Mouse (Mus musculus) limb, embryonic 14.5 days (tissue): Measurements from ENCODE around the gene Zfp352. TPM values are rescaled to one million over a fixed set of nuclear protein-coding genes. Genes with fewer than 3 reads are reported as not detected.
"Not testable (repeated sequence)": the region's sequence is repeated elsewhere in the genome, so short reads cannot be mapped to it uniquely, and the experiment has no call there.

ENCODE experiments used
- ATAC-seq: fragments of 200-750 bp; cut with Nextera tagmentation; 2 replicates; pipeline ENCODE4 v1.8.0; 2017; ENCODE audit warnings: low read depth, moderate number of reproducible peaks, moderate TSS enrichment; ENCODE audit not compliant: low FRiP score
- DNase-seq: peaks from one replicate; pipeline ENCODE4 v3.0.0-alpha.2; 2015; ENCODE audit warnings: low spot score
- H3K27ac ChIP-seq: fragments of 300-500 bp; sonication (generic); replicated peaks from 2 replicates; pipeline ENCODE4 v1.5.1; 2014; ENCODE audit warnings: low read depth, mild to moderate bottlenecking, low read length, moderate library complexity, mixed read lengths
- H3K27me3 ChIP-seq: fragments of 300-500 bp; sonication (generic); 2 replicates; pipeline ENCODE4 v1.6.1; 2014; ENCODE audit warnings: low read length, mixed read lengths; ENCODE audit not compliant: control insufficient read depth, insufficient read depth
- H3K36me3 ChIP-seq: fragments of 300-500 bp; sonication (generic); 2 replicates; pipeline ENCODE4 v1.6.1; 2014; ENCODE audit warnings: mild to moderate bottlenecking, low read length, moderate library complexity, mixed read lengths; ENCODE audit not compliant: control insufficient read depth, insufficient read depth
- H3K4me1 ChIP-seq: fragments of 300-500 bp; sonication (generic); 2 replicates; pipeline ENCODE4 v1.6.1; 2014; ENCODE audit warnings: antibody characterized with exemption, low read length, mixed read lengths; ENCODE audit not compliant: control insufficient read depth, insufficient read depth
- H3K4me2 ChIP-seq: fragments of 300-500 bp; sonication (generic); replicated peaks from 2 replicates; pipeline ENCODE4 v1.6.1; 2014; ENCODE audit warnings: low read depth, mild to moderate bottlenecking, low read length, moderate library complexity; ENCODE audit not compliant: severe bottlenecking
- H3K4me3 ChIP-seq: fragments of 300-500 bp; sonication (generic); replicated peaks from 2 replicates; pipeline ENCODE4 v1.5.1; 2014; ENCODE audit warnings: low read length
- H3K9ac ChIP-seq: fragments of 300-500 bp; sonication (generic); 2 replicates; pipeline ENCODE4 v1.6.1; 2014; ENCODE audit warnings: mild to moderate bottlenecking, low read depth, low read length, moderate library complexity; ENCODE audit not compliant: severe bottlenecking
- H3K9me3 ChIP-seq: fragments of 300-500 bp; sonication (generic); 2 replicates; pipeline ENCODE4 v1.6.1; 2016; ENCODE audit warnings: low read length; ENCODE audit not compliant: control insufficient read depth
- POLR2A ChIP-seq: fragments of 200-500 bp; IDR thresholded peaks from 2 replicates; pipeline ENCODE4 v1.8.0; 2012; ENCODE audit warnings: inconsistent platforms, mild to moderate bottlenecking, moderate library complexity, borderline replicate concordance; ENCODE audit not compliant: insufficient read depth, insufficient read length; ENCODE audit errors: extremely low read depth
- WGBS: fragments of 180-500 bp; shearing (Covaris S2); extraction: QIAGEN DNeasy Blood & Tissue Kit; methylation state at CpG from one replicate; pipeline ENCODE4 v1.1.7; 2014; 5-methylcytosine and 5-hydroxymethylcytosine counted together
- polyA plus RNA-seq, 2 experiments: library from polyadenylated mRNA; depleted of rRNA in 1 of 2; stranded (reverse) in 1 of 2; unstranded in 1 of 2; fragments of >200 nt; fragmentation: Nextera tagmentation in 1 of 2; extraction: Ambion mirVana in 1 of 2; gene quantifications; 2 replicates each; pipeline versions ENCODE4 v1.2.1 to v1.2.3; 2012 to 2014

Gene Zfp352
- polyA plus RNA-seq, 2 experiments: not detected

- Histone ChIP-seq H3K9ac (no peak overlapping the region), H3K4me3 (no peak overlapping the region), H3K27ac (no peak overlapping the region), H3K9me3 (no peaks in the 10 kb centered on the region), H3K27me3 (no peaks in the 10 kb centered on the region), H3K4me1 (no peaks in the 10 kb centered on the region), H3K36me3 (no peaks in the 10 kb centered on the region), H3K4me2 (no peak overlapping the region)
- no peak for TF ChIP-seq POLR2A
- DNase-seq (no peak), ATAC-seq (no peak)
- WGBS: 85% methylated on average over 3 of the region's 3 CpGs
These were observed 6.5 kb upstream of the Zfp352 start for GRCm38 (mm10) chr4:90212076-90212475.

- not testable (repeated sequence) for H3K27ac ChIP-seq, H3K36me3 ChIP-seq, H3K4me2 ChIP-seq, H3K4me1 ChIP-seq, DNase-seq, H3K27me3 ChIP-seq, H3K9me3 ChIP-seq, H3K4me3 ChIP-seq, H3K9ac ChIP-seq, ATAC-seq
- WGBS: 88% methylated on average over 5 of the region's 5 CpGs
These were observed 17.0 kb downstream of the Zfp352 start for GRCm38 (mm10) chr4:90235646-90236045.

GRCm38 (mm10) chr4:90269781-90270180 lies 51.2 kb downstream of the Zfp352 start:
- Histone ChIP-seq H3K36me3 (no peaks in the 10 kb centered on the region), H3K27ac (no peak overlapping the region), H3K27me3 (no peaks in the 10 kb centered on the region), H3K9ac (no peak overlapping the region), H3K4me2 (no peak overlapping the region), H3K4me1 (no peaks in the 10 kb centered on the region), H3K4me3 (no peak overlapping the region), H3K9me3 (no peaks in the 10 kb centered on the region)
- ATAC-seq: no peak
- TF ChIP-seq POLR2A: no peak
- DNase-seq: no peak
